Mouse (Mus musculus): ENCODE results near the gene Hfm1. TPM values are rescaled to one million over a fixed set of nuclear protein-coding genes. Genes with fewer than 3 reads are reported as not detected.

Gene Hfm1
- not detected in 2 replicates for polyA plus RNA-seq (2012; rRNA removed; ENCODE audit: low replicate concordance)

DNA sequence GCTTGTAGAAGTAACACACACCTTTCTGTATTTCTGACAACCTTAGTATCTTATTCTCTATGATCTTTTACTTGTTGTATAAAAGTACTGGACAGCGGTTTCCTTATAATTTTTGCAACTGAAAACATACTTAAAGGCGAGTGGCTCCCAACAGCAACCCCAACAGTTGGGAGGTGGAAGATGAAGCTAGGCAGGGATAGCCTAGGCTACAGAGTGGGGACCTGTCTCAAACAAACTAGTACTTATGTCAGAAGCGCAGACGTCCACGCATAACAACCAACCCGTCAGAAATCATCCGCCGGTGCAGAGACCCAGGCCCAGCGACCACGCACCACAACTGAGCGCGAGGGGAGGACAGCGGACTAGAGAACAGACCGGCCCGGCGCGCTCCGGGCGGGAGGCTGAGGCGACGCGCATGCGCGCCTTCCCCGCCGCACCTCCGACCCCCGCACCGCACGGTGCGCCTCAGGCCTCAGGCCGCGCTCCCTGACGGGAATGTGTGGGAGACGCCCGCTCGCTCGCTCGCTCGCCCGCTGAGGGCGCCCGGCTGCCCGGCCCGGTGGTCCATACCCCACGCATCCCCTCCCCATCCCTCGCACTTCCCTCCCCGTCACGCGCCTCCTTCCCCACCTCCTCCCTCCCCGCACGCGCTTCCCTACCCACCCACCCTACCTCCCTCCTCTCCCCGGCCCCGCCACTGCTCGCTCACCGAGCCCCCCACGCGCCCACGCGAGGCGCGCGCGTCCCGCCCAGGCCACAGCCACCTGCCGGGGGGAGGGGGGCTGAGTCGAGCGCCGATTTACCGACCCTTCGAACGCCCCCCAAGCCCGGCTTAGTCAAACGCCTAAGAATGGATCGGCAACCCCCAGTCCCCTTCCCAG, at the start of gene Hfm1:
Hfm1 (minus strand) TSS at position 834 of the 881 bp plus-strand sequence.

DNA sequence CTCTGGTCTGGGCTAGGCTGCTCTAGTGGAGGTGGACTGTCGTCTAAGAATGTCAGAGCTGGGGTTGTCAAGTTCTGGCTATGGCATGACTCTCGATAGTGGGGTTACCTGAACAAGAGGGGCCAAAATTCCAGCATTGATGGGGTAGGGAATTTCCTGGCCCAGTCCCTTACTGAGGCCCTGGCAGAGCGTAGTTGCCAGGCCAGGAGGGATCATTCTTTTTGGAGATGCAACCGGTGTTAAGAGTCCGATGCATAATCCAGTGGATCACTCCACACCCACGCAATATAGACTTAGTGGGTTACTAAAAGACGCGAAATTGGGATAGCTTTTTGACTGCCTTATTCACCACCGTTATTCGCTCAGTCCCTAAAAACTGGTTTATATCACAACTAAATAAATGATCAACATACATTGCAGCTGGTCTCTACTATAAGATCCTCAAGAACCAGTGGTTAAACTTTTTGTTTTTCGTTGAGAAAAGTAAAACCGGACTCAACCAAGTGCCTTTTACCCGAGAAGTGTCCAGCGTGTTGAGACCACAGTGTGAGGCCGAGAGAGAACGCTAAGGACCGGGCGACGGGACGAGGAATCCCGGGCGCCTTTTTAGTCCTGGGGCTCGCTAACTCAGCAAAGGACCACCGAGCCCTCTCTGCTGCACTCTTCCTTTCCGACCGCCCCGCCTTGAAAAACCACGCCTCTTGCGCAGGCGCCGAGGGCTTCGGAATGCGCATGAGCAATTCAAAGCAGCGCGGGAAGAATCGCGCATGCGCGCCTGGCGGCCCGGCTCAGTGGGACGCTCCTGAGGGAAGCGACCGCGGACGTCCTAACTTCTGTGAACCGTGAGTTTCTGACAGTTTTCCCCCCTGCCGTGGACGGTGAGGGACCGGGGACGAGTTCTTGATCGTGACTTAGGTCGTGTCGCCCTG, 37.7 kb upstream of the Hfm1 start, which contains the start of gene Cdc7:
Cdc7 (plus strand) TSS at position 739 of the 929 bp plus-strand sequence.

Other genes starting within 250 kb of the Hfm1 start
- 1.7 and 1.8 TPM in 2 replicates for gene Zfp644, start 229.0 kb downstream of the Hfm1 start, polyA plus RNA-seq (2012; rRNA removed; ENCODE audit: low replicate concordance)
- 0.94 and 1.3 TPM in 2 replicates for gene Cdc7, start 38.0 kb upstream of the Hfm1 start, polyA plus RNA-seq (2012; rRNA removed; ENCODE audit: low replicate concordance)